In genomic region chr13:112752309-112752975, GRCm38 (mm10) we compare ENCODE assay signal across 10 mouse cellular contexts. TPM values are rescaled to one million over a fixed set of nuclear protein-coding genes. Genes with fewer than 3 reads are reported as not detected.
DNase-seq lines count a peak whose midpoint lies in the region; ATAC-seq and TF ChIP-seq lines count a peak whose summit lies in the region.
"Had no signal": no experiment of that assay in that cellular context is flagged by ENCODE, and none has a peak within 500 bp of the region (broad histone marks: within the 10 kb centered on the region; RNA-seq: fewer than 3 reads in every experiment).

No protein-coding gene starts in this region.

- WGBS in hindbrain, embryonic 15.5 days = 73% methylated on average over 11 of the region's 11 CpGs
- WGBS in hindbrain, embryonic 16.5 days = 80% methylated on average over 11 of the region's 11 CpGs
- 74% methylated on average over 11 of the region's 11 CpGs for WGBS in embryonic facial prominence, embryonic 10.5 days
- 52% methylated on average over 11 of the region's 11 CpGs for WGBS in liver, embryonic 14.5 days (ENCODE audit: insufficient replicate concordance)

- no peaks in the 10 kb centered on the region for H3K27me3 ChIP-seq in hindbrain, embryonic 15.5 days
- H3K27me3 ChIP-seq in hindbrain, embryonic 16.5 days (replicated peaks; ENCODE audit: control insufficient read depth, insufficient read depth, low read length) = no peaks in the 10 kb centered on the region
- no peaks in the 10 kb centered on the region for H3K27me3 ChIP-seq in E14TG2a.4 (ENCODE audit: insufficient read depth, low read length)
- no peaks in the 10 kb centered on the region for H3K27me3 ChIP-seq in embryonic facial prominence, embryonic 10.5 days (replicated peaks; ENCODE audit: low read depth, poor library complexity, severe bottlenecking)
- no peaks in the 10 kb centered on the region for H3K27me3 ChIP-seq in liver, embryonic 14.5 days (ENCODE audit: control insufficient read depth, insufficient read depth, low read length)
- H3K27me3 ChIP-seq: hindbrain, embryonic 12.5 days; Patski had no signal

- TF ChIP-seq EP300 in liver, embryonic 14.5 days (IDR thresholded peaks at IDR 0.05; ENCODE audit: low read depth) = no peak

- no peak overlapping the region for H3K4me2 ChIP-seq in hindbrain, embryonic 15.5 days
- no peak overlapping the region for H3K4me2 ChIP-seq in hindbrain, embryonic 16.5 days (ENCODE audit: low read length)
- H3K4me2 ChIP-seq in liver, embryonic 14.5 days (ENCODE audit: low read depth) = peak overlapping the region; percentile 63

- H3K36me3 ChIP-seq in hindbrain, embryonic 15.5 days = no peaks in the 10 kb centered on the region
- no peaks in the 10 kb centered on the region for H3K36me3 ChIP-seq in hindbrain, embryonic 16.5 days (ENCODE audit: control insufficient read depth, insufficient read depth, low read length)
- no peaks in the 10 kb centered on the region for H3K36me3 ChIP-seq in E14TG2a.4 (ENCODE audit: insufficient read depth, low read length)
- no peaks in the 10 kb centered on the region for H3K36me3 ChIP-seq in embryonic facial prominence, embryonic 10.5 days (replicated peaks)
- no peaks in the 10 kb centered on the region for H3K36me3 ChIP-seq in liver, embryonic 14.5 days (replicated peaks; ENCODE audit: control insufficient read depth, insufficient read depth, low read depth)
- H3K36me3 ChIP-seq: hindbrain, embryonic 12.5 days had no signal

- no peak overlapping the region for H3K9ac ChIP-seq in hindbrain, embryonic 15.5 days
- no peak overlapping the region for H3K9ac ChIP-seq in hindbrain, embryonic 16.5 days (ENCODE audit: low read depth, low read length)
- H3K9ac ChIP-seq in liver, embryonic 14.5 days (replicated peaks) = no peak overlapping the region; the same call in 1 of the 2 replicates
- H3K9ac ChIP-seq: hindbrain, embryonic 12.5 days had no signal

- DNase-seq in embryonic facial prominence, embryonic 10.5 days (ENCODE audit: low spot score) = no peak
- DNase-seq in liver, embryonic 14.5 days (ENCODE audit: low read depth in 3 of 3, low spot score in 3 of 3) = no peak
- DNase-seq in cerebellum, adult 8-10 months = no peak
- no peak for DNase-seq in lung, postnatal 36 days
- DNase-seq in spleen, adult 18-20 months = no peak

- ATAC-seq in hindbrain, embryonic 15.5 days (ENCODE audit: low FRiP score, low read depth) = no peak
- no peak for ATAC-seq in hindbrain, embryonic 16.5 days
- no peak for ATAC-seq in liver, embryonic 14.5 days (ENCODE audit: insufficient read depth)
- ATAC-seq: Patski had no signal

- no peak overlapping the region for H3K4me3 ChIP-seq in hindbrain, embryonic 15.5 days
- no peak overlapping the region for H3K4me3 ChIP-seq in hindbrain, embryonic 16.5 days (ENCODE audit: low read length)
- H3K4me3 ChIP-seq in E14TG2a.4 (replicated peaks; ENCODE audit: low read length) = peak overlapping the region; percentile 60
- H3K4me3 ChIP-seq in embryonic facial prominence, embryonic 10.5 days = no peak overlapping the region
- no peak overlapping the region for H3K4me3 ChIP-seq in liver, embryonic 14.5 days (ENCODE audit: insufficient read depth in 1 of 2, low read depth in 2 of 2, low read length in 2 of 2)
- H3K4me3 ChIP-seq: hindbrain, embryonic 12.5 days had no signal

- no peak for TF ChIP-seq CTCF in E14TG2a.4 (conservative IDR thresholded peaks at IDR 0.05; ENCODE audit: low read length)
- no peak for TF ChIP-seq CTCF in liver, embryonic 14.5 days (IDR thresholded peaks at IDR 0.05; ENCODE audit: low read depth)

- H3K9me3 ChIP-seq in hindbrain, embryonic 15.5 days = no peaks in the 10 kb centered on the region
- no peaks in the 10 kb centered on the region for H3K9me3 ChIP-seq in hindbrain, embryonic 16.5 days (ENCODE audit: control insufficient read depth, low read length)
- H3K9me3 ChIP-seq in E14TG2a.4 (ENCODE audit: low read length) = no peaks in the 10 kb centered on the region
- H3K9me3 ChIP-seq in embryonic facial prominence, embryonic 10.5 days = no peaks in the 10 kb centered on the region
- H3K9me3 ChIP-seq in liver, embryonic 14.5 days (ENCODE audit: control insufficient read depth, low read length) = no peaks in the 10 kb centered on the region
- H3K9me3 ChIP-seq: hindbrain, embryonic 12.5 days had no signal

- H3K4me1 ChIP-seq in hindbrain, embryonic 15.5 days (replicated peaks) = peaks cover 13% of the 10 kb centered on the region
- H3K4me1 ChIP-seq in hindbrain, embryonic 16.5 days (ENCODE audit: control insufficient read depth, insufficient read depth, low read depth, low read length) = peaks cover 12% of the 10 kb centered on the region
- peaks cover 81% of the 10 kb centered on the region for H3K4me1 ChIP-seq in E14TG2a.4 (replicated peaks; ENCODE audit: low read depth, low read length)
- peaks cover 35% of the 10 kb centered on the region for H3K4me1 ChIP-seq in embryonic facial prominence, embryonic 10.5 days
- peaks cover 45 to 53% of the 10 kb centered on the region in 2 experiments for H3K4me1 ChIP-seq in liver, embryonic 14.5 days (replicated peaks; ENCODE audit: control insufficient read depth in 2 of 2, insufficient read depth in 2 of 2, low read length in 1 of 2)

- peak overlapping the region; percentile 31; the same call in 1 of the 2 replicates for H3K27ac ChIP-seq in hindbrain, embryonic 15.5 days (replicated peaks)
- no peak overlapping the region for H3K27ac ChIP-seq in hindbrain, embryonic 16.5 days (ENCODE audit: low read depth, low read length)
- peak overlapping the region; percentile 54; the same call in 1 of the 2 replicates for H3K27ac ChIP-seq in embryonic facial prominence, embryonic 10.5 days (replicated peaks)
- peak overlapping the region; percentile 99 for H3K27ac ChIP-seq in liver, embryonic 14.5 days
- H3K27ac ChIP-seq: hindbrain, embryonic 12.5 days had no signal

RNA-seq across cellular contexts. Expression of gene Plpp1, which starts 48.1 kb away (rescaled TPM):
- 66.6 and 70.9 TPM in 2 replicates for polyA plus RNA-seq in hindbrain, embryonic 15.5 days (2015; fragmentation: Nextera tagmentation; extraction: Ambion mirVana)
- polyA plus RNA-seq in hindbrain, embryonic 16.5 days (2015; fragmentation: Nextera tagmentation; extraction: Ambion mirVana) = 78.8 and 85.8 TPM in 2 replicates
- 19.0 and 21.8 TPM in 2 replicates for polyA plus RNA-seq in embryonic facial prominence, embryonic 10.5 days (2016; fragmentation: Nextera tagmentation; extraction: Ambion mirVana)
- polyA plus RNA-seq in liver, embryonic 14.5 days (2012; rRNA removed) = 16.5 TPM in 2 replicates
- 32.7 and 34.0 TPM in 2 replicates for polyA plus RNA-seq in liver, embryonic 14.5 days (2014; fragmentation: Nextera tagmentation; extraction: Ambion mirVana)
